Mouse (Mus musculus) right cerebral cortex, postnatal 25 days (tissue): Measurements from ENCODE around the gene 9530002B09Rik.

Experiments used
- DNase-seq: peaks from one replicate; pipeline ENCODE4 v3.0.0; 2022

Gene 9530002B09Rik

DNA sequence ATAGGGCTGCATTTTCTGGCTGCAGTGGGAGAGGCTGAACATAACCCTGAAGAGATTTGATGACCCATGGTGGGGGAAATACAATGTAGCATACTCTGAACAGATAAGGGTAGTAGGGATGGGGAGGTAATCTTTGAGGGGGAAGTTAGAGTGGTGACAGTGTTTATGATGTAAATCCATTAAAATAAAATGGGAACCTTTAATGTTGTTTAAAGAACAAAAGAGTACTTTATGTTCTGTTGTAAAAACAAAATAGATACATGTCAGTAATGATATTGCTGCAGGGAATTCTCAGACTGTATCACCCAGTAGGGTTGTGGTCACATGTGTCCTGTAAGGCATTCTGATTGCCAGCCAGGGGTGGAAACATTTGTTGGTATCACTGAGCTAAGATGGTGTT lies at the start of gene 9530002B09Rik:
Gene 9530002B09Rik (plus strand): TSS at position 301 of the 400 bp plus-strand sequence.
- DNase-seq = no peak
